ENCODE assay signal across 11 mouse cellular contexts in the genomic region with DNA sequence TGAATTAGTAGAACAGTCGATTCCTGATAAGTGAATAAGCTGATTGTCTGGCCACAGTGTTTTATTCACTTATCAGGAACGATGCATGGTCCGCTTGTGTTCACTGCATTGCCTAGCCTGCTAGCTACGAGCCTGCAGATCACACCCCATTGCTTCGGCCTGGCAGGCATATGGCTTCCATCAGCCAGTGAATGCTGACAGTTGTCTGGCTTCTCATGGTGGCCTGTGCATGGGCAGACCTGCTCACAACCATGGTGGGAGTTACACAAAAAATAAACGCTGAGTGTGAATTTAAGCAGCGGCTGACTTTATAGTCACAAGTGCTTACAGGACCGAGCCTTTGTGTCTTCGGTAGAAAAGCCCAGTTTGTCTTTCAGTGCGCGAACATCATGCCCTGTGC.
DNase-seq lines count a peak whose midpoint lies in the region; ATAC-seq lines count a peak whose summit lies in the region.
"Had no signal": no experiment of that assay in that cellular context is flagged by ENCODE, and none has a peak within 500 bp of the region (broad histone marks: within the 10 kb centered on the region; RNA-seq: fewer than 3 reads in every experiment).

No protein-coding gene starts in this region.

- DNase-seq in left cerebral cortex, postnatal 4 days = peak; percentile 34
- no peak for DNase-seq in left cerebral cortex, adult 18-20 months (ENCODE audit: low spot score in 2 of 2)
- peak; percentile 41 for DNase-seq in lung, postnatal 36 days
- DNase-seq in adrenal gland, adult 18-20 months (ENCODE audit: low spot score in 2 of 2) = no peak
- no peak for DNase-seq in layer of hippocampus, postnatal 14 days (ENCODE audit: low spot score in 2 of 2)
- DNase-seq: cerebellum, adult 11 months; kidney, postnatal 10 days had no signal

- H3K4me2 ChIP-seq in forebrain, embryonic 16.5 days (ENCODE audit: low read length) = no peak overlapping the region
- no peak overlapping the region; the same call in 1 of the 2 replicates for H3K4me2 ChIP-seq in heart, embryonic 15.5 days

- no peaks in the 10 kb centered on the region for H3K9me3 ChIP-seq in forebrain, embryonic 16.5 days (ENCODE audit: control insufficient read depth, low read length)
- H3K9me3 ChIP-seq in heart, embryonic 15.5 days (replicated peaks) = no peaks in the 10 kb centered on the region

- H3K4me3 ChIP-seq in forebrain, embryonic 16.5 days (replicated peaks; ENCODE audit: low read length) = no peak overlapping the region
- no peak overlapping the region for H3K4me3 ChIP-seq in heart, embryonic 15.5 days

- 0 out of 2 replicates have a peak, but pooled peaks cover 10% of the 10 kb centered on the region for H3K36me3 ChIP-seq in forebrain, embryonic 16.5 days (ENCODE audit: control insufficient read depth, insufficient read depth)
- H3K36me3 ChIP-seq in heart, embryonic 15.5 days = no peaks in the 10 kb centered on the region

- ATAC-seq in forebrain, embryonic 16.5 days = peak; percentile 39
- peak; percentile 85 for ATAC-seq in heart, embryonic 15.5 days (replicated peaks; ENCODE audit: insufficient number of reproducible peaks, insufficient read depth, low FRiP score, low read depth)
- no peak for ATAC-seq in cerebellum, adult (ENCODE audit: insufficient number of reproducible peaks, low FRiP score, low TSS enrichment)

- H3K27ac ChIP-seq in forebrain, embryonic 16.5 days (ENCODE audit: low read length) = peak overlapping the region; percentile 21
- H3K27ac ChIP-seq in heart, embryonic 15.5 days = peak overlapping the region; percentile 49
- H3K27ac ChIP-seq: macrophage had no signal

- H3K4me1 ChIP-seq in forebrain, embryonic 16.5 days (replicated peaks; ENCODE audit: control insufficient read depth, insufficient read depth, low read length) = peaks cover 11% of the 10 kb centered on the region
- peaks cover 26% of the 10 kb centered on the region for H3K4me1 ChIP-seq in heart, embryonic 15.5 days (replicated peaks)

- no peaks in the 10 kb centered on the region for H3K27me3 ChIP-seq in forebrain, embryonic 16.5 days (replicated peaks; ENCODE audit: control insufficient read depth, insufficient read depth, low read length)
- H3K27me3 ChIP-seq in heart, embryonic 15.5 days = no peaks in the 10 kb centered on the region

- WGBS in forebrain, embryonic 16.5 days = 69% methylated on average over 11 of the region's 11 CpGs
- WGBS in heart, embryonic 15.5 days = 35% methylated on average over 11 of the region's 11 CpGs

- intact Hi-C loops in left cerebral cortex, postnatal 4 days (cut with DNase I) = no loop called here

- H3K9ac ChIP-seq in forebrain, embryonic 16.5 days (replicated peaks; ENCODE audit: low read depth, low read length) = no peak overlapping the region
- no peak overlapping the region for H3K9ac ChIP-seq in heart, embryonic 15.5 days

Comparison
In these comparisons a context has a peak if more than half of its experiments do, and no peak if none do; other contexts are left out.
1. DNase-seq: peak in left cerebral cortex, postnatal 4 days (single experiment) and lung, postnatal 36 days (single experiment); none in left cerebral cortex, adult 18-20 months (0 of 2), adrenal gland, adult 18-20 months (0 of 2) and layer of hippocampus, postnatal 14 days (0 of 2).